Mouse (Mus musculus) forebrain, embryonic 14.5 days (tissue): Measurements from ENCODE around the gene Hic2. TPM values are rescaled to one million over a fixed set of nuclear protein-coding genes. Genes with fewer than 3 reads are reported as not detected.
"Not testable (repeated sequence)": the region's sequence is repeated elsewhere in the genome, so short reads cannot be mapped to it uniquely, and the experiment has no call there.

Experiments used
- ATAC-seq: fragments of 200-750 bp; cut with Nextera tagmentation; 2 replicates; pipeline ENCODE4 v1.8.0; 2017; ENCODE audit warnings: mild to moderate bottlenecking, moderate library complexity
- DNase-seq: peaks from one replicate; pipeline ENCODE4 v3.0.0-alpha.2; 2015; ENCODE audit warnings: low spot score
- H3K27ac ChIP-seq: fragments of 300-500 bp; sonication (generic); 2 replicates; pipeline ENCODE4 v1.5.1; 2014; ENCODE audit warnings: low read depth, mild to moderate bottlenecking, control low read depth, low read length, moderate library complexity
- H3K27me3 ChIP-seq: fragments of 300-500 bp; sonication (generic); replicated peaks from 2 replicates; pipeline ENCODE4 v1.6.1; 2014; ENCODE audit warnings: low read length, control low read depth, mixed read lengths; ENCODE audit not compliant: control insufficient read depth, insufficient read depth
- H3K36me3 ChIP-seq: fragments of 300-500 bp; sonication (generic); 2 replicates; pipeline ENCODE4 v1.6.1; 2014; ENCODE audit warnings: low read length, control low read depth; ENCODE audit not compliant: control insufficient read depth, insufficient read depth
- H3K4me1 ChIP-seq: fragments of 300-500 bp; sonication (generic); 2 replicates; pipeline ENCODE4 v1.6.1; 2014; ENCODE audit warnings: antibody characterized with exemption, low read length, control low read depth; ENCODE audit not compliant: control insufficient read depth, insufficient read depth
- H3K4me2 ChIP-seq: fragments of 300-500 bp; sonication (generic); 2 replicates; pipeline ENCODE4 v1.6.1; 2014; ENCODE audit warnings: mild to moderate bottlenecking, control low read depth, low read length
- H3K4me3 ChIP-seq: fragments of 300-500 bp; sonication (generic); 2 replicates; pipeline ENCODE4 v1.5.1; 2014; ENCODE audit warnings: low read depth, low read length, control low read depth
- H3K9ac ChIP-seq: fragments of 300-500 bp; sonication (generic); 2 replicates; pipeline ENCODE4 v1.6.1; 2014; ENCODE audit warnings: mild to moderate bottlenecking, low read length, control low read depth, moderate library complexity
- H3K9me3 ChIP-seq: fragments of 300-500 bp; sonication (generic); replicated peaks from 2 replicates; pipeline ENCODE4 v1.6.1; 2016; ENCODE audit warnings: low read length, control low read depth, mixed read lengths; ENCODE audit not compliant: control insufficient read depth
- WGBS: fragments of 180-500 bp; shearing (Covaris S2); extraction: QIAGEN DNeasy Blood & Tissue Kit; methylation state at CpG from one replicate; pipeline ENCODE4 v1.1.7; 2014; 5-methylcytosine and 5-hydroxymethylcytosine counted together
- polyA plus RNA-seq: library from polyadenylated mRNA; unstranded; fragments of >200 nt; fragmentation: Nextera tagmentation; extraction: Ambion mirVana; gene quantifications from 2 replicates; pipeline ENCODE4 v1.2.1, GENCODE M21; 2014

Hic2 gene
- polyA plus RNA-seq, 1 experiment from 2014 or later = 2.9 TPM

- not testable (repeated sequence) for ATAC-seq, H3K27me3 ChIP-seq, H3K4me2 ChIP-seq, H3K36me3 ChIP-seq, H3K4me3 ChIP-seq, H3K9ac ChIP-seq, DNase-seq, H3K27ac ChIP-seq, H3K9me3 ChIP-seq
- WGBS = 90% methylated on average over 2 of the region's 2 CpGs
- peaks cover 18% of the 10 kb centered on the region for H3K4me1 ChIP-seq
These were observed 1.8 kb upstream of the Hic2 start for GRCm38 (mm10) chr16:17231523-17231922.

DNA sequence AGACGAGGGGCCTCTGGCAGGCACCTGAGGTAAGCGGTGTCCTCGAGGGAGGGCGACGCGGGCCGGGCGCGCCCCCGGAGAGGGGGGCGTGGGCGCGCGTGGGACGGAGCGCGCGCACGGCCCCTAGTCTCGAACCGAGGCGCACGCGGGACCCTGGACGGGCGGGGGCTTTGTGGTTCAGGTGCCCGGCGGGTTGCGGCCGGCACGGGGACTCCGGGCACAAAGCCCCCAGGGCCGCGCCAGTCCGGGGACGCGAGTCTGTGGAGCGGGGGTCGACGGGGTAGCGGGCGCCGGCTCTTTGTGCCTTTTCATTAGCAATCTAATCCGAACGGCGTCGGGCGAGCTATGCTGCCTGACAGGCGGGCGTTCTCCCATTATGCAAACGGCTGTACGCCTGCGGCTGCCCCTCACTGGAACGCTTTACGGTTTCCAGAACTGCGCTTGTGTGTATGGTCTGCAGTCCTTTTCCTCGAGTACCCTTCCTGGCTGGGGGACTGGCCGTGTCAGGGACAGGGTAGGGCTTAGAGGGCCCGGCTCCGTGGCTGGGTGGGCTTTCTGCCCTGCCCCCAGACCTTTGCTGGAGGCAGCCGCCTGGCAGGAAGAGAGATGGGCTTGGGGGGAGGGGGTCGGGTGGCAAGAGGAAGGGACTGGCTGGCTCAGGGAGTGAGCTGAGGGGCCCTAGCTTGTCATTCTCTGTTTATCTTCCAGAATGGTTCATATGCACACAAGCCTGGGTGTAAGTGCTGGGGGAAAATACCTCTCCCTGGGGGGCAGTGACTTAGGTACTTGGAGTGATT, 528 bp downstream of the Hic2 start:
- Histone ChIP-seq H3K9ac (peak overlapping the region; percentile 96), H3K9me3 (no peaks in the 10 kb centered on the region), H3K4me1 (peaks cover 18% of the 10 kb centered on the region), H3K4me2 (peak overlapping the region; percentile 84), H3K4me3 (peak overlapping the region; percentile 90), H3K27ac (peak overlapping the region; percentile 94), H3K27me3 (no peaks in the 10 kb centered on the region), H3K36me3 (no peaks in the 10 kb centered on the region)
- ATAC-seq (peak; percentile 77), DNase-seq (peak; percentile 81)
- WGBS = 1% methylated on average over 59 of the region's 62 CpGs

GRCm38 (mm10) chr16:17234499-17234895, 1.1 kb downstream of the Hic2 start:
- 2% methylated on average over 12 of the region's 12 CpGs for WGBS
- H3K36me3 ChIP-seq = no peaks in the 10 kb centered on the region
- H3K4me1 ChIP-seq = peaks cover 18% of the 10 kb centered on the region
- peak overlapping the region; percentile 96 for H3K9ac ChIP-seq
- DNase-seq (peak; percentile 67), ATAC-seq (no peak)
- peak overlapping the region; percentile 84 for H3K4me2 ChIP-seq
- H3K27me3 ChIP-seq = no peaks in the 10 kb centered on the region
- H3K27ac ChIP-seq = peak overlapping the region; percentile 94; the same call in 1 of the 2 replicates
- peak overlapping the region; percentile 90 for H3K4me3 ChIP-seq
- no peaks in the 10 kb centered on the region for H3K9me3 ChIP-seq

GRCm38 (mm10) chr16:17234916-17235665, 1.7 kb downstream of the Hic2 start:
- H3K36me3 ChIP-seq = no peaks in the 10 kb centered on the region
- peak; percentile 23 for DNase-seq
- no peak for ATAC-seq
- no peaks in the 10 kb centered on the region for H3K9me3 ChIP-seq
- peaks cover 18% of the 10 kb centered on the region for H3K4me1 ChIP-seq
- no peaks in the 10 kb centered on the region for H3K27me3 ChIP-seq
- H3K4me2 ChIP-seq = peak overlapping the region; percentile 84
- H3K27ac ChIP-seq = peak overlapping the region; percentile 94; the same call in 1 of the 2 replicates
- WGBS = 48% methylated on average over 9 of the region's 9 CpGs
- H3K4me3 ChIP-seq = peak overlapping the region; percentile 90
- H3K9ac ChIP-seq = peak overlapping the region; percentile 96

DNA sequence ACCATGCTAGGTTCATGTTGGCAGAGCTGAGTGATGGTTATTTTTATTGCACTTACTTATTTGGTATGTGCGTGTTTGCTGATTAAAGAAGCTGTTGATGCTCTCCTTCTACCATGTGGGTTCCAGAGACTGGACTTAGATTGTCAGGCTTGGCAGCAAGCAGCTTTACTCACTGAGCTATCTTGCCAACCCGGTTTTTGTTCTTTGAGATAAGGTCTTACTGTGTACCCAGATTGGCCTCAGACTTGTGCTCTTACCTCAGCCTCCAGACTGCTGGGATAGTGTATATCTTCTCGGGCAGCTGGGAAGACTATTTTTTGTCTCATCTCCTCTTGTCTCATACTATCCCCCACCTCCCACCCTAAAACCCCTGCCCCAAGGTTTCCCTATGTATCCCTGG, 4.3 kb downstream of the Hic2 start:
- peaks cover 18% of the 10 kb centered on the region for H3K4me1 ChIP-seq
- DNase-seq = no peak
- no peaks in the 10 kb centered on the region for H3K27me3 ChIP-seq
- no peak overlapping the region for H3K4me3 ChIP-seq
- H3K4me2 ChIP-seq = no peak overlapping the region
- WGBS = 85% methylated on average over 3 of the region's 3 CpGs
- H3K36me3 ChIP-seq = no peaks in the 10 kb centered on the region
- H3K27ac ChIP-seq = no peak overlapping the region
- ATAC-seq = no peak
- no peak overlapping the region for H3K9ac ChIP-seq
- H3K9me3 ChIP-seq = no peaks in the 10 kb centered on the region

DNA sequence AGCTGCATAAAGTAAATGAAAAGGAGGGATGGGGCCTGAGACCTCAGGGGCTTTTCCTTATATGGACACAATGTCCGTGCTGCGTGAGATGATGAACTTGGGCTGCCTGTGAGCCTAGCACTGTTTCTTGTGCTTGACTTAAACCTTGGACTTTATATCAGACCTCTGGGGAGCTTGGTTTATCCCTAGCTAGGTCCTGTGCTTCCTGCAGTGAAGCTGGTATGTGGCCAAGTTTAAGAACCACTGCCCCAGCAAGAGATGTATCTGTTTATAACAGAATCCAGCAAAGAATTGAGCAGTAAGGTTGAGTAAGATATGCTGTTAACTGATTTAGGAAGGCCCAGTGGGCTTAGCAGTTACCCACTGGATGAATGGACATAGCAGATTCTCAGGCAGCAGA, 6.0 kb downstream of the Hic2 start:
- no peaks in the 10 kb centered on the region for H3K36me3 ChIP-seq
- 89% methylated on average over 2 of the region's 2 CpGs for WGBS
- peaks cover 16% of the 10 kb centered on the region for H3K4me1 ChIP-seq

DNA sequence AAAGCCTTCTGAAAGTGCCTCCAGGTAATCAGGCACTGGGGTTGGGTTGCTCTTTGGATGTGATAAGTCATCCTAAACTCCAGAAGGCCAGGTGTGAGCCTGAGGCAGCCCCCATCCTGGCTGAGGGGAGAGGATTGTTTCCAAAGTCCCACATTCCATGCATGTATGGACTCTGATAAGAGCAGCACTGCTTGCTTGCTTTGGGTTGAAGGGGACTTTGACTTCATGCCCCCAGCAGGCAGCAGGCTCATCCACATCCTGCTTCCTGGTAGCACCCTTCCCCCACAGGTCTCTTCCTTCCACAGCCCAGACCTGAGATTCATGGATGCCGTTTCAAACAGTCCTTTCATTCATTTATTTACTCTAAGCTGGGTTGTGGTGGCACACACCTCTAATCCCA, 10.4 kb downstream of the Hic2 start:
- Histone ChIP-seq H3K27me3 (no peaks in the 10 kb centered on the region), H3K36me3 (no peaks in the 10 kb centered on the region), H3K9ac (no peak overlapping the region), H3K4me1 (peaks cover 3% of the 10 kb centered on the region; the same call in 1 of the 2 replicates), H3K4me3 (no peak overlapping the region), H3K27ac (no peak overlapping the region), H3K9me3 (no peaks in the 10 kb centered on the region), H3K4me2 (no peak overlapping the region)
- no peak for ATAC-seq
- DNase-seq = no peak
- WGBS = 74% methylated on average over 1 of the region's 1 CpGs

More for the DNA sequence above, 6.0 kb downstream of the Hic2 start:
- no peak for ATAC-seq
- Histone ChIP-seq H3K4me2 (no peak overlapping the region), H3K27me3 (no peaks in the 10 kb centered on the region), H3K4me3 (no peak overlapping the region), H3K9ac (no peak overlapping the region), H3K27ac (no peak overlapping the region), H3K9me3 (no peaks in the 10 kb centered on the region)
- DNase-seq = no peak

DNA sequence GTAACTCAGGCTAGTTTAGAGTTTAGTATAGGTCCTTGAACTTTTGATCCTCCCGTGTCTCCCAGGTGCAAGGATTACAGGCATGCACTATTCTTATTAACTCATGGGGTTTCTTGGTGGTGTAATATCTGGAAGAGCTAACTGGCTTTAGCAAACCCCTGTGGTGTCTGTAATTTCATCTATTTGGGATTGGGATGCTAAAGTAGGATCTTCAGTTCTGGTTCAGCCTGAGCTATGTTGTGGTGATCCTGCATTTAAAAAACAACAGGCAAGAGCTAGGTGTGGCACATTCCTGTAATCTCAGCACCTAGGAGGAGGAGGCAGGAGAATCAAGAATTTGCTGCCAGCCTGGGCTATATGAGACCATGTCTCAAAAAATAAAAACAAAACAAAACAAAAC, 11.6 kb downstream of the Hic2 start:
- Histone ChIP-seq H3K27ac (no peak overlapping the region), H3K9ac (no peak overlapping the region), H3K27me3 (no peaks in the 10 kb centered on the region), H3K36me3 (no peaks in the 10 kb centered on the region), H3K4me2 (no peak overlapping the region), H3K9me3 (no peaks in the 10 kb centered on the region), H3K4me1 (peaks cover 3% of the 10 kb centered on the region; the same call in 1 of the 2 replicates), H3K4me3 (no peak overlapping the region)
- ATAC-seq (no peak), DNase-seq (no peak)
- 81% methylated on average over 1 of the region's 1 CpGs for WGBS

DNA sequence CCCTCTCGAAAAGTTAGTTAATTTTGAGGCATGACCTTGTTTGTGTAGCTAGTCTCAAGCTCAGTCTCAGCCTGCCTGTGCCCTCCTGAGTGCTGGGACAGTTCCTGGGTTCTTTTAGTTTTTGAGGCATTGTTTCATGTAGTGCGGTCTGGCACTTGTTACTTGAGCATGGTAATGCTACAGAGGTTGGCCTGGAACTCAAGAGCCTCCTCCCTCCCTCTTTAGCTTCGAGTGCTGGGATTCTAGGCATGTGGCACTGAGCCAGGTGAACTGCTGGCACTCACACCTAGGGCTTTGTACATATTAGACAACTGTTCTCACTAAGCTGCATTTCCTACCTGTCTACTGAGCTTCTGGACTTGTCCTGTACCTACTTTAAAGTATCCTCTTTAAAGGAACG, 14.4 kb downstream of the Hic2 start:
- no peak overlapping the region for H3K4me3 ChIP-seq
- H3K9me3 ChIP-seq = no peaks in the 10 kb centered on the region
- no peak overlapping the region for H3K27ac ChIP-seq
- no peak for DNase-seq
- no peak for ATAC-seq
- no peaks in the 10 kb centered on the region for H3K27me3 ChIP-seq
- 63% methylated on average over 4 of the region's 4 CpGs for WGBS
- H3K4me1 ChIP-seq = peaks cover 21% of the 10 kb centered on the region
- H3K36me3 ChIP-seq = no peaks in the 10 kb centered on the region
- no peak overlapping the region for H3K9ac ChIP-seq
- no peak overlapping the region for H3K4me2 ChIP-seq
